Mouse (Mus musculus) erythroblast, embryonic 14.5 days (primary cell): ENCODE measurements around the gene Vmn1r43.

Experiments
- GATA1 ChIP-seq: IDR thresholded peaks from 2 replicates; pipeline ENCODE4 v1.6.1; 2012; ENCODE audit warnings: low read length, inconsistent platforms, mixed read lengths
- TAL1 ChIP-seq: IDR thresholded peaks from 3 replicates; pipeline ENCODE4 v1.6.1; 2012; ENCODE audit warnings: low read length, inconsistent platforms, mixed read lengths

DNA sequence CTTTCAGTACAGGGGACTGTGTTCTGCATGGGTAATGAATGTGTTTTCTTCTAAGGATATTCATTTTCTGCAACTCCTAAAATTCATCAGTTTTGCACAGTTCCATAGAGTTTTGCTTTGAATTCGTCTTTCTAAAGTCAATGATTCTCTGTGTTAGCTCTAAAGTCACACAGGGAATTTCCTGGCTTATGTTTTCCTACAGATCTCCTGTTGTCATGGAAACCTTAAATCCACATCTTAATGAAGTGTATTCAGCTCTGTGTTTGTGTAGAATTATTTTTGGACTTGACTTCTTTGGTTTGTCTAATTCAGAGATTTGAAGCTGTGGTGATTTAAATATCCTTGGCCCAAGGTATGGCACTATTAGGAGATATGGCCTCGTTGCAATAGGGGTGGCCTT is 7.6 kb upstream of the Vmn1r43 start:
- no peak for TF ChIP-seq GATA1
- no peak for TF ChIP-seq TAL1
